Mouse (Mus musculus) gastrocnemius, postnatal 14 days (tissue): ENCODE measurements at regions not wholly inside any gene's neighbourhood (a gene's known extent, or its start where the extent isn't known, plus 50 kb on each side); places are given as distances from the start of the nearest gene placed in this dataset.

Experiments
- DNase-seq: peaks from one replicate; pipeline ENCODE4 v3.0.0; 2021; ENCODE audit warnings: mixed read lengths
- intact Hi-C: fragments of 180-260 bp; cut with DNase I; formaldehyde crosslinking; loops from one replicate; pipeline ENCODE4 v1.15.1; 2025; ENCODE audit warnings: low total_unique reads

DNA sequence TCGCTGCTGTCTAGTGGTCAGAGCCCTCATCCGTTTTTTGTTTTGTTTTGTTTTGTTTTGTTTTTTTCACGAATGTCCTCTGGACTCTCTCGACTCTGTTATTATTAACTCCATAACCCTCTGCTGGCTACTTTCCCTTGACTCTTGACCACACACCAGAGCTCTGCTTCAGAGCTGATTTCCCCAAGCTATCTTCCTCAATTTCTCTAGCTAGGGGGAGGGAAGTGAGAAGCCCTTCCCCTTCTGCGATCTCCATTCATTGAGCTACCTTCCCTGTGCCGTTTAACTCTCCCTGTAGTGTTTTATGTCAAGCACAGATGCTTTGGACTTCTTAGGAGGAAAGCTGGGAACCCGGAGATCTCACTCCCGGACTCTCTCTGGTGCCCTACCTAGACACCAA lies 247.6 kb downstream of the Hlx start:
- no peak for DNase-seq
- intact Hi-C loops: no loop called here

DNA sequence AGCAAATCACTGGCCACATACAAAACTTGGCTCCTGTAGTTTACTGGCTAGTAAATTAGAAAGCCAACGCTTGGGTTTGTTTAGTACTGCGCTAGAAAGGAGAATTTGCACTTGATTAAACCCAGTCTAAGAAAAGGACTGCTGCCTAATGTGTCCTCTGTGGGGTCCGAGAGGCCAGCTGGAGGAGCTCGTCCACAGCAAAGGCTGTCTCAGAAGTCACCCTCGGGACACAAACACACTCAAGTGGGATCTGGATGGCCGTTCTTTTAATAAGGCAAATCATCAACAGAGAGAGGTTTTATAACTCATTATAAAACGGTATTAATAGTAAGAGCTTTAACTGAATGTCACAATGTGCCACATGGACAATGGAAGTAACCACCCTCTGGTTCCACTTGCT lies 249.0 kb downstream of the Hlx start:
- DNase-seq: peak; percentile 32
- intact Hi-C loops: no loop called here

- intact Hi-C loops: no loop called here
- DNase-seq: no peak
These were observed 250.4 kb downstream of the Hlx start for GRCm38 (mm10) chr1:184482026-184482425.

- intact Hi-C loops: no loop called here
- DNase-seq: no peak
These were observed 251.7 kb downstream of the Hlx start for GRCm38 (mm10) chr1:184480571-184481220.

GRCm38 (mm10) chr1:184478006-184478405 lies 254.4 kb downstream of the Hlx start:
- no peak for DNase-seq
- intact Hi-C loops: no loop called here

DNA sequence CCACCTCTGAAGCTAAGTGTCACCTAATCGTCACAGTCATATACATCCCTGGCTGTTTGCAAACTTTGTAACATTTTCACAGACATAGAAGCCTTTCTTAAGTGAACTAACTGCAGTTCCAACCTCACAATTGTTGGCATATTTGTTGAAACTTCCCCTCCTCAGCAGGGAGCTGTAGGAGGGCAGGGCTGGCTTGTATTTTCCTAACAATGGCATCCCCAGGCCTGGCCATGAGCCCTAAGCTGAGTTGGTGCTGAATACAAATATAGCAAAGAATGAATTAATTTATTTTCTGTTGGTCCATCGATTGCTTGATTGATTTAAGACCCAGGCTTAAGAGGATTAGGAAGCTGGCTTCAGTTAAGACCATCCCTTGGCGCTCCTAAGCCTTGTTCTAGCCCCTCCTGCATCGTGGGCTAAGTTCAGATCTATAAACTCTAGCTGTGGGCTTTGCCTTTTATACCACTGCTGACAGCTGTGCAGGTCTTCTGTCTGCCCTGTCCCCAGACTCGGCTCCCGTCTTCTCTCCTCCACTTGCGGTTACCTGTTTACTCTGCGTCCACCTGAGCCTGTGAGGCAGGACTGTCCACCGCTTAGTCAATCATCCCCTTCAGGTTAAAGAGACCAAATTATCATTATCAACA lies 269.8 kb downstream of the Hlx start:
- no peak for DNase-seq
- intact Hi-C loops: no loop called here

- DNase-seq: no peak
- intact Hi-C loops: no loop called here
These were observed 271.0 kb downstream of the Hlx start for GRCm38 (mm10) chr1:184461411-184461810.

GRCm38 (mm10) chr1:184456727-184457126 lies 275.7 kb downstream of the Hlx start:
- intact Hi-C loops: loop anchor here (10.0 kb wide), 1 partner anchor 278 kb away; the partner anchor contains the start of gene Hlx

DNA sequence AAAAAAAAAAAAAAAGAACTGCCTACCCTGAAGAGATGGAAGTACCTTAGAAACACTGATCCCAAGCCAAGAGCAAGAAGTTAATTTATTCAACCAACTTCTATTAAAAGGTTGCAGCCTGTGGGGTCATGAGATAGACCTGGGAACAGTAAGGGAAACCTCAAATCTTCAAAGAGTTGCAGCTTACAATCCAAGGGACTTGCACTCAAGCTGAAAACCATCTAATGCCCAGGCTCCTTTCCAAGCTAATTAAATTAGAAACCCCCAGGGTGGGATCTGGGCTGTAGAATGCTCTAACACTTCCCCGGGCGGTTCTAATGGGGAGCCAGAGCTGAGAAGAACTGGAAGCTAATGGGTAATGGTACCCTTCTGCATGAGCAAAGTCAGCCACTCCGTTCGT lies 278.0 kb downstream of the Hlx start:
- intact Hi-C loops: loop anchor here (10.0 kb wide), 1 partner anchor 280 kb away; the partner anchor contains the start of gene Hlx

More at GRCm38 (mm10) chr1:184456727-184457126, 275.7 kb downstream of the Hlx start:
- no peak for DNase-seq

GRCm38 (mm10) chr1:184453673-184454072 lies 278.7 kb downstream of the Hlx start:
- intact Hi-C loops: loop anchor here (10.0 kb wide), 1 partner anchor 281 kb away; the partner anchor contains the start of gene Hlx
- no peak for DNase-seq

More for the DNA sequence above, 278.0 kb downstream of the Hlx start:
- DNase-seq: no peak

DNA sequence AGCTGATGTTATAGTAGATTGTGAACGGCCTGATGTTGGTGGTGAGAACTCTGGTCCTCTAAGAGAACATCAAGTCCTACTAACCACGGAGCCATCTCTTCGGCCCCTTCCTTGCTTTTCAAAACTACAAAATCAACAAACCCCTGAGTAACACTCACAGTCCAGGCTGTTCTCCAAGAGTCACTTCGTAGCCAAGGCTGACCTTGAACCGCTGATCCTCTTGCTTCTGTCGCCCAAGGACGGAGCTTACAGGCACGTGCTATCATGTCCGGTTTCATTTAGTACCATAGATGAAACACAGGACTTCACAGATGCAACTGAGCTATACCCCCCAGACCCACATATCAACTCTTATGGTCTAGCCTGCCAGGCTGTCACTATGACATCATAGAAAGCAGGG lies 279.4 kb downstream of the Hlx start:
- no peak for DNase-seq
- intact Hi-C loops: loop anchor here (10.0 kb wide), 1 partner anchor 282 kb away; the partner anchor contains the start of gene Hlx

- intact Hi-C loops: loop anchor here (10.0 kb wide), 1 partner anchor 283 kb away; the partner anchor contains the start of gene Hlx
- no peak for DNase-seq
These were observed 280.7 kb downstream of the Hlx start for GRCm38 (mm10) chr1:184451686-184452085.

GRCm38 (mm10) chr1:184449007-184449406 lies 283.4 kb downstream of the Hlx start:
- intact Hi-C loops: loop anchor here (10.0 kb wide), 1 partner anchor 184 kb away; no protein-coding TSS in a partner anchor
- DNase-seq: peak; percentile 77

- intact Hi-C loops: loop anchor here (10.0 kb wide), 1 partner anchor 183 kb away; no protein-coding TSS in a partner anchor
- DNase-seq: peak; percentile 89
These were observed 284.5 kb downstream of the Hlx start for GRCm38 (mm10) chr1:184447911-184448310.

GRCm38 (mm10) chr1:184447161-184447667 lies 285.2 kb downstream of the Hlx start:
- DNase-seq: peak; percentile 41
- intact Hi-C loops: loop anchor here (10.0 kb wide), 1 partner anchor 182 kb away; no protein-coding TSS in a partner anchor

- DNase-seq: no peak
- intact Hi-C loops: loop anchor here (10.0 kb wide), 1 partner anchor 179 kb away; no protein-coding TSS in a partner anchor
These were observed 288.2 kb downstream of the Hlx start for GRCm38 (mm10) chr1:184444189-184444588.

GRCm38 (mm10) chr1:184442701-184443100 lies 289.7 kb downstream of the Hlx start:
- intact Hi-C loops: loop anchor here (10.0 kb wide), 1 partner anchor 178 kb away; no protein-coding TSS in a partner anchor

DNA sequence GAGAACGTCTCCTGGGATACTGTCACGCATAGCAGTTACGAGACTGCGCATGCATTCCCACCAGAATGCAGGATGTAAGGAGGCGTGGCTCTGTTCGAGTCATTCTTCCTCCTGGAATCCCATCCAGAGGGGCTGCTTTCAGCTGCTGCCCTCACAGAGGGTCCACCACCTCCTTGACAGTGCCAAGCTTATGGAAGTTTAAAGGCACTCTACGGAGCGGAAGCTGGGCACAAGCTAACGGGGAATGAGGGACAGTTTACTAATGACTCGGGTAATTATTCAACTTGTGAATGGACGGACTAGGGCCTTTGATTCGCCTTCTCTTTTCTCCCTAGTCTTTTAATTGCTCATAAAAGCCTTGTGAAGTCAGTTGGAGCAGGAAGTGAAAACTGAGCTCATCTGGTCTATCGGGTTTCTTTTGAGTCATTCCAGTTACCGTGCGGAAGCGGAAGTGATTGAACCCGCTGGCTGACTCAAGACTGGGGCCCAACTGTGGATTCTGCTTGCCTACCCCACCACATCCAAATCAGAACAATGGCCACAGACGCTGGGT lies 291.3 kb downstream of the Hlx start:
- no peak for DNase-seq
- intact Hi-C loops: loop anchor here (10.0 kb wide), 1 partner anchor 176 kb away; no protein-coding TSS in a partner anchor

More at GRCm38 (mm10) chr1:184442701-184443100, 289.7 kb downstream of the Hlx start:
- no peak for DNase-seq

- intact Hi-C loops: no loop called here
These were observed 292.9 kb downstream of the Hlx start for GRCm38 (mm10) chr1:184439506-184439905.

GRCm38 (mm10) chr1:184436387-184436786 lies 296.0 kb downstream of the Hlx start:
- intact Hi-C loops: no loop called here
- DNase-seq: no peak

More at GRCm38 (mm10) chr1:184439506-184439905, 292.9 kb downstream of the Hlx start:
- DNase-seq: peak; percentile 21
